Mouse (Mus musculus): Measurements from ENCODE around the gene Dpf3. TPM values are rescaled to one million over a fixed set of nuclear protein-coding genes. Genes with fewer than 3 reads are reported as not detected.
A peak's percentile ranks its signal among the peaks of the same experiment; 100 is the strongest.

The Dpf3 gene
- polyA plus RNA-seq, 1 experiment from 2014 or later: 20.7 TPM

DNA sequence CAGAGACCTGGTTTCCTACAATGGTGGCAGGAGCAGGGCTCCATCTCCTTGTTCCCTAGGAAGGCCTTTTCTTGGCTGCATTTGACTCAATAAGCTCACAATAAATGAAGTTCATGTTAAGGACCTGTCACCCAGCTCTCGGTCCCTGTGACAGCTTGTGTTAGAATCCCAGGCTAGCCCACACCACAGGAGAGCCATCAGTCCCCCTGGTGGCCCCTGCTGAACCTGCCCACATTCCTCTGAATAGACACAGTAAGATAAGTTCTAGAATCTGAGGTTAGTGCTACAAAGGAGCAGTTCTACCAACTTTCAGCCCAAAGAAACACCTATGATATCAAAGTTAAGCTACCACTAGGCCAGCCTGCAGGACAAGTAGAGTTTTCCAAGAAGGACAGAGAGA is 149.2 kb downstream of the Dpf3 start:
- Histone ChIP-seq H3K4me1 (replicated peaks) (peaks cover 24% of the 10 kb centered on the region), H3K27me3 (no peaks in the 10 kb centered on the region), H3K4me2 (no peak overlapping the region), H3K4me3 (no peak overlapping the region), H3K27ac (no peak overlapping the region), H3K9ac (no peak overlapping the region), H3K9me3 (replicated peaks) (no peaks in the 10 kb centered on the region), H3K36me3 (no peaks in the 10 kb centered on the region)
- no peak for ATAC-seq (replicated peaks; ENCODE audit: insufficient number of reproducible peaks, insufficient read depth, low FRiP score, low read depth)
- 78% methylated on average over 1 of the region's 1 CpGs for WGBS

DNA sequence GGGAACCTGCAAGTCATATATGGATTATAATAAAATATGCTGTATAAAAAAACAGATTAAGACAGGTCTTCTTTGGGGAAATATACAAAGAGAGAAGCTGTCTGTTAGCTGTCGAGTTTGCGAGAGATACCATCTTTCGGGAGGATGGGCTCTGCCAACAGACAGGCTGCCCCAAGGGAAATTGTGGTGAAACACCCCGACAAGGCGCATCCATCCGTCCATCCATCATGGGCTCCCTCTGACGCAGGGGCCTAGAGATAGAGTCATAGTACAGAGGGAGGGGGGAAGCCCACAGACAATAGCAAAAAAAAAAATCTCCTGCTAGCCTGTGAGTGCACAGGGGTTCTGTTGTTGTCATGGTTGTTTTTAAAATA is 149.8 kb downstream of the Dpf3 start:
- ATAC-seq (replicated peaks; ENCODE audit: insufficient number of reproducible peaks, insufficient read depth, low FRiP score, low read depth): no peak
- H3K4me2 ChIP-seq: no peak overlapping the region

DNA sequence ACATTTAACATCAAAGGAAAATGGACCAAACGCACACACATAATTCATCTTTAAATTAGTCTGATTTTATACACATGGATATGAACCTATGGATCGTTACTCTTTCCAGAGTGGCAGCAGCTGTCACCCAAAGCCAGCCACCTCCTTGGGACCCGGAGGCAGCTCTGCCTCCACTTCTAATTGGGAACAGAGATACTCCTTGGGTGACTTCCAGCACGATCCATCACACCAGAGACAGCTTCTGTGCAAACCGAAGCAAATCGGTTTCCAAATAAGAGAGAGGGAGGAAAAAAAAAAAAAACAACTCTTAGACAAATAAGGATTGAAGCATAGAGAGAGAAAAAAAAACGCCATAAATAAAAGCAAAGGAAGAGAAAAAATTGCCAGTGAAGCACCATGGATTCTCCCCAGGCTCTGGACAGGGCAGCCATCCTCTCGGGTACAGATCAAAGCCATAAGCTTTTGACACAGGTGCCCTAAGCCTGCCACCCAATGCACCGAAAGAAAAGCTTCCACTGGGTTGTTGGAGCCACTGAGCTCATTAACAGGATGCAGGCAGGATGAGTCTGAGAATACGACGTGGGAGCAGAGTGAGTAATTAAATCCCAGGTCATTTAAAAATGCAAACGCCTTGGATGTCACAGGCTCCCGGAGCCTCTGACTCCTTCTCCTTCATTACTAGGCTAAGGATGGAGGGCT is 150.3 kb downstream of the Dpf3 start:
- no peak overlapping the region for H3K9ac ChIP-seq
- WGBS: 50% methylated on average over 13 of the region's 13 CpGs
- no peak overlapping the region for H3K27ac ChIP-seq
- H3K9me3 ChIP-seq (replicated peaks): no peaks in the 10 kb centered on the region
- H3K27me3 ChIP-seq: no peaks in the 10 kb centered on the region
- ATAC-seq (replicated peaks; ENCODE audit: insufficient number of reproducible peaks, insufficient read depth, low FRiP score, low read depth): no peak
- peaks cover 15% of the 10 kb centered on the region for H3K4me1 ChIP-seq (replicated peaks)
- no peak overlapping the region for H3K4me2 ChIP-seq
- H3K36me3 ChIP-seq: no peaks in the 10 kb centered on the region
- no peak overlapping the region for H3K4me3 ChIP-seq

More for the DNA sequence above, 149.8 kb downstream of the Dpf3 start:
- H3K4me3 ChIP-seq: no peak overlapping the region
- H3K27ac ChIP-seq: no peak overlapping the region
- H3K36me3 ChIP-seq: no peaks in the 10 kb centered on the region
- H3K9ac ChIP-seq: no peak overlapping the region
- WGBS: 53% methylated on average over 7 of the region's 7 CpGs
- peaks cover 20% of the 10 kb centered on the region for H3K4me1 ChIP-seq (replicated peaks)
- H3K9me3 ChIP-seq (replicated peaks): no peaks in the 10 kb centered on the region
- no peaks in the 10 kb centered on the region for H3K27me3 ChIP-seq

DNA sequence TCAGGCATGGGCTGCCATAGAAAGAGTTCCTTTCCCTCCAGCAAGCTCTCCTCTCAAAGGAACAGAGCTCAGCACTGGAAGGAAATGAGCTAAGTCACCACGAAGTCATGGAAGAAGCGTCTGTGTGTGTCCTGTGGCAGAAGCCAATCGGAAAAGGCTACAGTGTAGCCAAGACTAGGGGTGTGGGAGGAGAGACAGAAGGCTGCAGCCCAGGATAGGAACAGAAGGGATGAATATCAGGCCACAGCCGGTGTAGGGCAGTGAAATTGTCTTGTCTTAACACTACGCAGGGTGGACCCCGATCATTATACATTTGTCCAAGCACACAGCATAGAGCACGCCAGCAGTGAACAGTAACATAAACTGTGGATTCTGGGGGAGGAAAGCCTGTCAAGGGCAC is 157.5 kb downstream of the Dpf3 start:
- Histone ChIP-seq H3K27ac (no peak overlapping the region), H3K4me2 (no peak overlapping the region), H3K4me3 (no peak overlapping the region), H3K4me1 (replicated peaks) (peaks cover 42% of the 10 kb centered on the region), H3K27me3 (no peaks in the 10 kb centered on the region), H3K9ac (no peak overlapping the region), H3K36me3 (peaks cover 6% of the 10 kb centered on the region; the same call in 1 of the 2 replicates), H3K9me3 (replicated peaks) (no peaks in the 10 kb centered on the region)
- no peak for ATAC-seq (replicated peaks; ENCODE audit: insufficient number of reproducible peaks, insufficient read depth, low FRiP score, low read depth)
- 64% methylated on average over 7 of the region's 7 CpGs for WGBS

DNA sequence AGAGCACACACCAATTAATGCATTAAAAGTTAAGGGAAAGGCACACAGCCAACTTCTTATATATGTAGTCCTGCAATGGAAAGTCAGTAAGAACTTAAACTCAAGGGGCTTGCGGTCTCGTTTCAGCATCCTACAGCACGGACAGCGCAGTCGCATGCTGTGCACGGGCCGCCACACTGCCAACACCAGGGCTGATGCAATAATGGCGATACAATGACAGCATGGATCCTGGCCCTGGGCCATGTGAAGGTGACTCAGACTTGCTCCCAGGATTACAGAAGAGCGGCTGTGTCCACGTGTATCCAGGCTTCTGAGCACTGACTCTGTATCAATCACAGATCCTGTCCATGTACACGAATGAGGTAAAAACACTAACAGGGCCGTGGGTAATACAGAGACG is 158.6 kb downstream of the Dpf3 start:
- Histone ChIP-seq H3K4me2 (no peak overlapping the region), H3K36me3 (peaks cover 6% of the 10 kb centered on the region; the same call in 1 of the 2 replicates), H3K9me3 (replicated peaks) (no peaks in the 10 kb centered on the region), H3K27me3 (no peaks in the 10 kb centered on the region), H3K4me3 (no peak overlapping the region), H3K9ac (no peak overlapping the region), H3K4me1 (replicated peaks) (peaks cover 42% of the 10 kb centered on the region), H3K27ac (peak overlapping the region; percentile 8; the same call in 1 of the 2 replicates)
- ATAC-seq (replicated peaks; ENCODE audit: insufficient number of reproducible peaks, insufficient read depth, low FRiP score, low read depth): no peak
- 58% methylated on average over 13 of the region's 13 CpGs for WGBS

DNA sequence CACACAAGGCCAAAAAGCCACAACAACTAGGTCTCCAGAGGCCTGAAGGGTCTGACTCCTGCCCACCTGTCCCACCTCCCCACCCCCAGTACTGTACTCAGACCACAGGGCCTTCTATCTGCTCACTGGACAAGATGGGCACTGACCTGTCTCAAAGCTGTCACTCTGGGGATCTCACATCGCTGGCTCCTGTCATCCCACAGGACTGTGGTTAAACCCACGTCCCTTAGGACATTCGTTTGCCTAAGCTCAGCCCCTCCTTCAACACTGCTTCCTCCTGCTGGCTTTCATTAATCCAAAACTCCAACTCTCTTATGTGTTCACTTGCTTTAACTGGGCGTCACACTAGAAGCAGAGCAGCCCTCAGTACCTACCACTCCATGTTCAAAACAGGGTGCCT is 159.0 kb downstream of the Dpf3 start:
- peaks cover 6% of the 10 kb centered on the region; the same call in 1 of the 2 replicates for H3K36me3 ChIP-seq
- H3K4me3 ChIP-seq: no peak overlapping the region
- no peaks in the 10 kb centered on the region for H3K27me3 ChIP-seq
- H3K9me3 ChIP-seq (replicated peaks): no peaks in the 10 kb centered on the region
- peak overlapping the region; percentile 8; the same call in 1 of the 2 replicates for H3K27ac ChIP-seq
- no peak for ATAC-seq (replicated peaks; ENCODE audit: insufficient number of reproducible peaks, insufficient read depth, low FRiP score, low read depth)
- 37% methylated on average over 4 of the region's 4 CpGs for whole genome bisulfite sequencing
- H3K4me2 ChIP-seq: no peak overlapping the region
- H3K4me1 ChIP-seq (replicated peaks): peaks cover 42% of the 10 kb centered on the region
- H3K9ac ChIP-seq: no peak overlapping the region

DNA sequence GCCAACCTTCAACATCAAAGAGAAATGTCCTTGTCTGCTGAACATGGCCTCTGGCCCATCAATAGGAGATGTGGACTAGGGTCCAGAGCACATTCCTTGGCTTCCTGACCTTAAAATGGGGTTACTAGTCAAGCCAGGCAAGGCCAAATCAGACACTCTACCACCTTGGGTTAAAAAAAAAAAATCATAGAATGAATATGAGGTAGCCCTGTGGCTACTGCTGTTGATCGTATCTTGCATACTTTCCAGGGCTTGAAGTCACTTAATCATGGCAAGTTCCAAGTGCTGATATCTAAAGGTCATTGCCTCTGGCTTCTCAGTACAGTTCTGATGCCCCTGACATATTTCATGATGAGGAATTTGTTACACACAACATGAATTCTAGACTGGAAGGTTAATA is 160.1 kb downstream of the Dpf3 start:
- no peaks in the 10 kb centered on the region for H3K27me3 ChIP-seq
- H3K9me3 ChIP-seq (replicated peaks): no peaks in the 10 kb centered on the region
- no peak overlapping the region for H3K9ac ChIP-seq
- no peak for ATAC-seq (replicated peaks; ENCODE audit: insufficient number of reproducible peaks, insufficient read depth, low FRiP score, low read depth)
- H3K4me2 ChIP-seq: no peak overlapping the region
- H3K4me3 ChIP-seq: no peak overlapping the region
- H3K4me1 ChIP-seq (replicated peaks): peaks cover 44% of the 10 kb centered on the region
- H3K27ac ChIP-seq: peak overlapping the region; percentile 45; the same call in 1 of the 2 replicates
- peaks cover 6% of the 10 kb centered on the region; the same call in 1 of the 2 replicates for H3K36me3 ChIP-seq
- 55% methylated on average over 1 of the region's 1 CpGs for WGBS

DNA sequence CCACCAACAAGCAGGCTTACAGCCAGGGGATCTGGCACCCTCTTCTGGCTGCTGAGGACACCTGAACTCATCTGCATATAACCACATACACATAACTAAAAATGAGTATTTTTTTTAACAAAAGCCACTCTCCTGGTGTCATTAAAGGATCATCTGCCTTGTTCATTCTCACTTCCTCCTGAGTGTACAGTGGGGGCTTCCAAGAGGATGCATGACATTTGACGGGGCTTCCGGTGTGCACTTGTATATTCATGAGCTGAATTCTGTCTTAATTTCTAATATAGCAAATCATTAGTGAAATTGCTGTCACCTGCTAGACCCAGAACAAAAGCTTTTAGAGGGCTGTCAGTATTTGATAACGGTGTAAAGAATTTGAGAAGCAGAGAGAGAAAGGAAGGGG is 166.8 kb downstream of the Dpf3 start:
- no peak for ATAC-seq (replicated peaks; ENCODE audit: insufficient number of reproducible peaks, insufficient read depth, low FRiP score, low read depth)
- 86% methylated on average over 3 of the region's 3 CpGs for WGBS
- no peaks in the 10 kb centered on the region for H3K27me3 ChIP-seq
- H3K4me1 ChIP-seq (replicated peaks): peaks cover 7% of the 10 kb centered on the region
- H3K4me2 ChIP-seq: no peak overlapping the region
- H3K9ac ChIP-seq: no peak overlapping the region
- H3K27ac ChIP-seq: no peak overlapping the region
- H3K9me3 ChIP-seq (replicated peaks): no peaks in the 10 kb centered on the region
- H3K4me3 ChIP-seq: no peak overlapping the region
- no peaks in the 10 kb centered on the region for H3K36me3 ChIP-seq

DNA sequence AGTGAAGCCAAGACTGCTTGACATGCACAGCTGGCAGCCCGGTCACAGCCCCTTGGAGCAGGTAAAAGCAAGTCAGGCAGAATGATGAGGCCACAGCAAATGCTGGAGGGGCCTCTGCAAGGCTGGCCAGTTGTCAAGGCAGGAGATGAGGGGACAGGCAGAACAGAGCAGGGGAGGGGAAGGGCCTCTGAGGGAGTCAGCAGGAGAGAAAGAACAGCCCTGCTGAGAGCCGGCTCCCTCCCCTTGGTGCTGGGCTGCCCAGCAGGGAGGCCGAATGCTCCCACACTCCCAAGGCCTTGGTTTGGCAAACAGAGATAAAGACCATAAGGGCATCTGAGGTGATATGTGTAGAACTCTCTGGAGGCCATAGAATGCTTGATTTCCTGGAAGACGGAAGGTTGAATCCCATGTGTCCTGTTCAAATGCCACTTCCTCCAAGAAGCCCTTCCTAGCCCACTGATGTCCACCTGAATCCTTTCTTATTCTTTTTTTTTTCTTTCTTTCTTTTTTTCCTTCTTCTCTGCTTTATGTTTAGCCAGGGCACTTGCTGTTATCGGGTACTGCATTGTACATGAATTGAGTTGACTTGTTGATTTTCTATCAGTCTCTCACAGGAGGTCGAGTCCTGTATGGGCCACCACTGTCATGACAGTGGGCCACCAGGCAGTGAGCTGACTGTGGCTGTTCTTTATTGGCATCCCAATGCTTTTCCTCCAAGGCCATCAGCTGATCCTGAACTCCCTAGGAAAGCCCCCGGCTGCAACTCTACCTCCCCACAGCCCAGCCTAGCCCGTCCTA is 169.7 kb downstream of the Dpf3 start:
- WGBS: 54% methylated on average over 8 of the region's 8 CpGs
- Histone ChIP-seq H3K4me2 (no peak overlapping the region), H3K36me3 (no peaks in the 10 kb centered on the region), H3K9me3 (replicated peaks) (no peaks in the 10 kb centered on the region), H3K4me1 (replicated peaks) (peaks cover 6% of the 10 kb centered on the region), H3K9ac (no peak overlapping the region), H3K27ac (no peak overlapping the region), H3K27me3 (no peaks in the 10 kb centered on the region), H3K4me3 (no peak overlapping the region)
- 0 out of 2 replicates have a peak, but pooled peaks have one; percentile 39 for ATAC-seq (replicated peaks; ENCODE audit: insufficient number of reproducible peaks, insufficient read depth, low FRiP score, low read depth)

DNA sequence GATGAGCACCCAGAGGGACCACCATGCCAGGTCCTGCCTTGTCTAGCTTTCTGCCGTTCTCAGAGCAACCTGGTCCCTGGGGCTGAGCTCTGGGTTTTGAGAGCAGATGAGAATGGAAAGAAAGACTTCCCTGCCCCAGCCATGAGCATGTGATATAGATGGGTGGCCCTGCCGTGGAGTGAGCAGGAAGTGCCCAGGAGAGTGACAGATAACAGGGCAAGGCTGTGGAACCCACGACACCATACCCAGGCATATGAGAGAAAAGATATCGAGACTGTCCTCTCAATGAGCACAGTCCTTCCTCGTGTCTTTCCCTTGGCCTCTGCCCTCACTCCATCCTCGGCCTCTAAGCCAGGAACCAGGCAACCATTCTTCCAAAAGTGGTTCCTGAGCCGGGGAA is 172.8 kb downstream of the Dpf3 start:
- no peaks in the 10 kb centered on the region for H3K36me3 ChIP-seq
- H3K27me3 ChIP-seq: no peaks in the 10 kb centered on the region
- peaks cover 4% of the 10 kb centered on the region for H3K4me1 ChIP-seq (replicated peaks)
- no peak overlapping the region for H3K27ac ChIP-seq
- no peak for ATAC-seq (replicated peaks; ENCODE audit: insufficient number of reproducible peaks, insufficient read depth, low FRiP score, low read depth)
- H3K4me3 ChIP-seq: no peak overlapping the region
- 56% methylated on average over 7 of the region's 7 CpGs for WGBS
- no peaks in the 10 kb centered on the region for H3K9me3 ChIP-seq (replicated peaks)
- no peak overlapping the region for H3K9ac ChIP-seq
- no peak overlapping the region for H3K4me2 ChIP-seq

DNA sequence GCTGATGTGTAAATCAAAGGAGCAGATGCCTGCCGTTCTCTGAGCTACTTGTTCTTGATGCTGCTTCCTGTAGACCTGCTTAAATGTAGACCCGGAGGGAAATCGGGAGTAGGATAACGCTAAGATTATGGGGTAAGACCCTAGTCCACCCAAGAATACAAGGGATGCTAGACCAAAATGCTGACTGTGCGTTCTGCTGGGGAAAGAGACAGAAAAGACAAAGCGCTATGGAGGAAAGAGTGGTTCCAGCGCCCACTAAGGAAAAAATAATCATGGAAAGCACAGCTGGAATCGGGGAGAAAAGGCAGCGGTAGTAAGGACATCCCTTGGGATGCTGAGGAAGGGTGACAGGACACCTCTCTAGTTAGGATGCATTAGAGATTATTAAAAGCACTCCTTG is 174.7 kb downstream of the Dpf3 start:
- Histone ChIP-seq H3K9ac (no peak overlapping the region), H3K36me3 (no peaks in the 10 kb centered on the region), H3K9me3 (replicated peaks) (no peaks in the 10 kb centered on the region), H3K27ac (no peak overlapping the region), H3K27me3 (no peaks in the 10 kb centered on the region), H3K4me2 (no peak overlapping the region), H3K4me1 (replicated peaks) (peaks cover 10% of the 10 kb centered on the region), H3K4me3 (no peak overlapping the region)
- ATAC-seq (replicated peaks; ENCODE audit: insufficient number of reproducible peaks, insufficient read depth, low FRiP score, low read depth): no peak
- 88% methylated on average over 9 of the region's 9 CpGs for WGBS

Data from heart, embryonic 15.5 days (tissue).